Mouse (Mus musculus) gastrocnemius, postnatal 10 days (tissue): Measurements from ENCODE around the gene Sgsm1. TPM values are rescaled to one million over a fixed set of nuclear protein-coding genes. Genes with fewer than 3 reads are reported as not detected.

Experiments
- DNase-seq: peaks from one replicate; pipeline ENCODE4 v3.0.0; 2021; ENCODE audit warnings: mixed read lengths
- total RNA-seq, 2 experiments: library from RNA; stranded (reverse); gene quantifications; 2 replicates each; pipeline ENCODE4 v1.2.3; 2021

Gene Sgsm1
- total RNA-seq, 2 experiments from 2014 or later: 0.65 to 1.2 TPM

- DNase-seq: no peak
These were observed 94.1 kb downstream of the Sgsm1 start for GRCm38 (mm10) chr5:113216328-113216960.

- DNase-seq: no peak
These were observed 95.0 kb downstream of the Sgsm1 start for GRCm38 (mm10) chr5:113215610-113216011.

DNA sequence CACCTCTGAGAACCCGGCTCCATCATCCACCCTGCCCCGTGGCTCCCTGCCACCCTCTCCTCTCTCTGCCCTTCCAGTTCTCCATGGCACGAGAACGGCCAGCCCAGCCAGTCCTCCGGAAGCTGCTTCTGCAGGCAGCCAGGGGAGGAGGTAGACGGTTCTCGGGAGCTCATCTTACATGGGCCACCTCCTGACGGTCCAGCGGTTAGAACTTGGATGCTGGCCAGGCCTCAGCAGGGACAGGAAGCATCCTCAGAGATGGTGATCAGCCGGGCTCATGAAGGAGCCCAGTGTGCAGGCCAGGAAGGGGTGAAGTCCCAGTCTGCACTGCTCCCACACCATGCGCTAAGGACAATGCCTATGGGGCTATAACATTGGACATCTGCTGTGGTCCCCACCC is 96.1 kb downstream of the Sgsm1 start:
- peak; percentile 55 for DNase-seq

GRCm38 (mm10) chr5:113214041-113214440 is 96.5 kb downstream of the Sgsm1 start:
- DNase-seq: no peak

DNA sequence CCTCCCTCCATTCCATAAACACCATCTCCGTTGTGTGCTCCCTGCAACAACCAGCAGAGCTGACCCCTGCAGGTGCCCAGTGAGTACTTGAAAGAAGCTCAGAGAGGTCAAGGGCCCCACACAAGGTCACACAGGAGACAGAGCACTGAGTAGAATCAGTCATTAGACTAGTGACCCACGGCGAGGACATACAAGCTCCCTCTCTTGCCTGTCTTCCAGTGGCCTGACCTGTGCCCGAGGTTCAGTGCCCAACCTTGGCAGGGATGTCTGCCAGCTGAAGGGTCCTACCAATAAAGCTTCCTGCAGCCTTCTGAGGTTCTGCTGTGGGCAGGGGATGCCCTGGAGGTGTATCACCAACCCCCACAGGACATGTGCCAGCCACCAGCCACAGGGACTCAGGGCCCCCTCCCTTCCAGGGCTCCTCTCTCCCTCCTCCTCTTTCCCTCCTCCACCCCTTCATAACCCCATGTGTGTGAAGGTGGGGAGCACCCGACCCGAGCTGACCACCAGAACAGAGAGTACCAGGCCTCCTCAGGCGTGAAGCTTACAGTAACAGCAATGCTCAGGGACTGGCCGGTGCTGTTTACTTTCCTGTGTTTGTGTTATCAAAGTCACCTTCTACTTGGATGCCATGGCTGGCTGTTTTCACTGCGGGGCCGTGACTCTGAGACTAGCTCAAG is 98.3 kb downstream of the Sgsm1 start:
- DNase-seq: no peak

DNA sequence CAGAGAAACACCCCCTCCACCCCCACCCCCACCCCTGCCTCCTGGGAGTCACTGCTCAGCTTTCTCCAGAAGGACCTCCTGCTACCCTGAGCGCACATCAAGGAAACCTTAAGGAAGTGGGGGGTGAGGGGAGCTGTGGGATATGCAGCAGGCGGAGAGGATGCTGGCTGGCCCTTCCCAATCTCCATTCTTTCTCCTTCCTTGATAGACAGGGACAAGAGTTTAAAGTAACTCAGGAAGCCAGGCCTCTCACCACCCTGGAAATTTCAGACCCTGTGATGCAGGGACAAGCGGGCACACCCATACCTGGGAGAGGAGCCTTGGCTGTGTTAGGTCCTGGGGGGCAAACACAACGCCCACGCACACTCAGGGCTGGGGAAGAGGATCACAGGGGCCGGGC is 100.3 kb downstream of the Sgsm1 start:
- no peak for DNase-seq

GRCm38 (mm10) chr5:113209898-113210297 is 100.7 kb downstream of the Sgsm1 start:
- no peak for DNase-seq

DNA sequence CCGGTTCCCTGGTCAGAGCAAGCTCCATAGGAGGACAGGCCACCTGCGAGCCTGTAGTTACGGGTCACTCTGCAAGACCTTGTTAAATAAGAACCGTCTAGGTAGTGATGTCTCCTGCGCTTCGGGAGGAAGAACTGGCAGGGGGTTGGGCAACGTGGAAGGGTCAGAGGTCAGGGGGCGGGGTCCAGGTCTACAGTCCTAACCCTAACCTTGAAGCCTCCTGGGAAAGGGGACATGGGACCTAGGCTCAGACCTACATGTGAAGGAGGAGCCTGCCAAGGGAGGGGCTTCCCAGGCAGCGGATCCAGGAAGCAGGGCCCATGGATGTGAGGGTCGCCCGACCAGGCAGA is 101.2 kb downstream of the Sgsm1 start:
- no peak for DNase-seq

DNA sequence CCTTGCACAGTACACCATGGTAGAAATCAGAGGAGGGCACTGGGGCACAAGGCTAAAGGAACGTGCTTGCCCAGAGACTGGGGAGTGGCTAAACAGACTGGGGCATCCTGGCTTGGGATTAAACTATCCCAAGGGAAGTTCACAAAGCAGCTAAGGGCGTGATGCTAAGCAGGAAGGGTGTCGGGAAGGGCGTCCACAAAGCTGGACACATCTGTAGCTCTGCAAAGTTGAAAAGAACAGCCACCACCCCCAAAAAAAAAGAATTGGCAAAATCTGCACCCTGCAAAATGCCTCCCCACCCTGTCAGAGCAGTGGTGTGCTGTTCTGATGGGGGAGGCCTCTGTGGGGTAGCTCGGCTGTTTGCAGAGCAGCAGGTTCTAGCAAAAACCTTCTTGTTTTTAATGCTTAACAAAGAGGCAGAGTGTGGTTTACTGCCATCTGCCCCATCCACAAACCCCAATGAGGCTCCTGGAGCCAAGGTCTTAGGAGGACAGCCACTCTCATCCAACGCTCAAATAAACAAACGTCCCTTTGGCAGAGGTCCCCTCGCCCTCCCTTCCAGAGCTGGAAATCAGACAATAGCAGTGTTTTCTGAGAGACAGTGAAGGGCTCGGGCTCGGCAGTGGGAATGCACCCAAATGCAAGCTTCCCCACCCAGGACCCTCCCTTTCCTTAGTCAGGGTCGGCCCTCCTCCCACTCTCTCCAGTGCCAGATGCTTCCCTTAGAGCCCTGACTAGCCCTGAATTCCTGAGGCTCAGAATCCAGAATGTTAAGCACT is 101.8 kb downstream of the Sgsm1 start:
- peak; percentile 69 for DNase-seq

- peak; percentile 54 for DNase-seq
These were observed 102.5 kb downstream of the Sgsm1 start for GRCm38 (mm10) chr5:113208048-113208447.

- DNase-seq: no peak
These were observed 103.8 kb downstream of the Sgsm1 start for GRCm38 (mm10) chr5:113206670-113207352.

- DNase-seq: no peak
These were observed 106.4 kb downstream of the Sgsm1 start for GRCm38 (mm10) chr5:113204193-113204592.

DNA sequence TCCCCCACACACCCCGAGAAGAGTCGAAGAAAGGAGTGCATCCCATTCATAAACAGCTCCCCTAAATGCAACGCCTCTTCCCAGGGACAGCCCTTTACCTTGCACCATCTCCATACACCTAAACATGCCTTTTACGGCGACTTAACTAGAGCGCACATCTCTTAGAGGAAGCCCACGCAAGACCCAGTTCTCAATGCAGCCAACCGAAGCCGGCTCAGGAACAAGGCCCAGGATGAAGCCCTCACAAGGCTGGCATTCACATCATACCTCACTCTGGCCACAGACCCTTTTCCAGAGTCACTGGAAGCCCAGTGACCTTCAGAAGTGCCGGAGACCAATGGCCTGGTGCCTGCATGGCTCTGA is 110.8 kb downstream of the Sgsm1 start:
- DNase-seq: no peak

DNA sequence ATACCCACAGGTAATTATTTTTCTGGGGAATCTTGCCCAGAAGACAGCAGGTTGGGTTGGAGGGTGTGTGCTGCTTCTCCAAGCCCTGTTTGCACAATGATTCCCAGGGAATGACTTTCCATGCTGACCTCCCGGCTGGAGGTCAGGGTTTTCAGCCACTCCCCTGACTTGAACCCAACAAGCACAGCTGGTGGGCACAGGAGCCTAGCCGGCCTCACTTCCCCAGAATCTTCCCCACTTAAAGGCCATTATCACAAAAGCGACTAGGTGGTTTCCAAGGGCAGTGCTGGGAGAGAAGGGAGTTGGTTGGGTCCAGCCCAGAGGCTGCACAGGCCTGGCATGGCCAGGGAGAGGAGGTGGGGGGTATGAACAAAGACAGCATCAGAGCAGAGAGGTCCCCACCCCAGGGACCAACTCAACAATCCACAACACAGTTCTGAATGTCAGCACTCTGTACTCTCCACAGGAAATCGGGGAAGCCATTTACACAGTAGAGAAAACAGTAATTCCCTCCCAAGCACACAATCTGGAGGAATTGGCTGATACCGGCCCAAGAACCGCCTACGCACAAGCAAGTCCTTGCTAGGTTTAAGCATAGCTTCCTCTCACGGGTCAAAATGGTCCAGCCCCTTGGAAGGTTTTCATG is 111.3 kb downstream of the Sgsm1 start:
- no peak for DNase-seq

DNA sequence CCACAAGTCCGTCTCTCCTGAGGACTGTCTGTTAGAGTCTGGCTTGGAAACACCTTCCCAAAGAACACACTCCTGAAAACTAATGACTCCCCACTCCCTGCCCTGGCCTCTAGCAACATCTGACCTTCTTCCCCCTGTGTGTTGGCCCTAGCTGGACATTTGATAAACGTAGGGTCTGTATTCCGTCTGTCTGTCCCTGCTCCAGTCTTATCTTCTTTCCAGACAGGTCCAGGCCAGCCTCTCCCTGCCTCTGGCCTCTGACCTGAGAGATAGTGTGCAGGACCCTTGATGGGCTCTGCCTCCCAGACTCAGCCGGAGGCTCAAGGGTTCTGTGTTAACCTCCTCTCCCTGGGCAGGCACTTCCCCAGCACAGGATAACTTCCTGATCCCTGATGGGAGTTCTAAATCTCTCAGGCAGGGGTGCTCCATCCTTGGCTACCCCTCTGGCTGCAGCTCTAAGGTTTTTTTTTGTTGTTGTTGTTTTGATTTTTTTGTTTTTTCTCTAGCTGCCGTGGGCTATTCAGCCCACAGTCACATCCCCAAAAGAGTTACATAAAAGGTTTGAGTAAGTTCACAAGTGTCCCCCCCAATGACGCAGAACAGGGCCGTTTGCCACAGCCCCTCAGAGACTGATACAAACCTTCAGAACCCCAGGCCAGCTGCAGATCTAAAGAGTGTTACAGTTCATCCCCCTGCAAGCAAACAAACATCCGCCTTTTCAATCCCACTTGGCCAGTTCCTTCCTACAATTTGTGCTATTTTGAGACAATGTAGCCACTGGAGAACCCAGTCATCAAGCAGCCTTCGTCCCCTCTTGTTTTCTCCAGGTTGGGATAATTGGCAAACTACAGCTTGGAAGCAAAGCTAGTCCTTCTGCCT is 113.4 kb downstream of the Sgsm1 start:
- no peak for DNase-seq

GRCm38 (mm10) chr5:113195907-113196306 is 114.7 kb downstream of the Sgsm1 start:
- no peak for DNase-seq

DNA sequence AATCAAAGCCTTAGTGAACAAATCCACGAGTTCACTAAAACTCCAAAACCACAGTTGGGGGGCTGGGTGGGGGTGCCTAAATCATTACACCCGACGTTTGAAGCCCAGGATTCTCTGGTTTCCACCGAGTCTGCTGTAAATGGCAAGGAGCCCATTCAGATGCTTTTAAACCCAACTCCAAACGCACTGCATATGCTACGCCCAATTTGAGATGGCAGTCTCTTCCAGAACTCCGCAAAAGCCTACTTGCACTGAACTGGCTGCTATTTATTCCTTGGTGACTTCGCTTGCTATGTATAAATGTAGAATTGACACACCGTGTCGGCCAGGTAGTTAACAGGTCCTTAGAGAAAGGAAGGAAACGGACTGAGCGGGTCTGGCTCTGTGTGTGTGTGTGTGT is 115.1 kb downstream of the Sgsm1 start:
- DNase-seq: no peak

GRCm38 (mm10) chr5:113193762-113194161 is 116.8 kb downstream of the Sgsm1 start:
- DNase-seq: no peak
